Mouse (Mus musculus) cerebellum, adult 2 months (tissue): Measurements from ENCODE around the gene Mlf1.

Source experiments
- CTCF ChIP-seq: fragments of 200-500 bp; IDR thresholded peaks from 2 replicates; pipeline ENCODE4 v1.5.1; 2011; ENCODE audit warnings: low read depth, mild to moderate bottlenecking, control low read depth, low read length, moderate library complexity, borderline replicate concordance; ENCODE audit not compliant: insufficient read depth
- POLR2A ChIP-seq: fragments of 200-500 bp; IDR thresholded peaks from 2 replicates; pipeline ENCODE4 v1.6.1; 2011; ENCODE audit warnings: low read length, control low read depth, borderline replicate concordance; ENCODE audit not compliant: insufficient read depth

GRCm38 (mm10) chr3:67352128-67352762, 21.7 kb upstream of the Mlf1 start:
- TF ChIP-seq POLR2A (no peak), CTCF (peak; percentile 64; the same call in 1 of the 2 replicates)
